Mouse (Mus musculus) thymus, adult 2 months (tissue): ENCODE data around the gene Heatr5a. TPM values are rescaled to one million over a fixed set of nuclear protein-coding genes. Genes with fewer than 3 reads are reported as not detected.

Experiments used
- DNase-seq: peaks from one replicate; pipeline ENCODE4 v3.0.0; 2021
- H3K27ac ChIP-seq: fragments of 200-500 bp; 2 replicates; pipeline ENCODE4 v1.5.1; 2012; ENCODE audit warnings: low read length, control low read depth; ENCODE audit not compliant: control insufficient read depth, insufficient read depth
- H3K27me3 ChIP-seq: fragments of 200-500 bp; 2 replicates; pipeline ENCODE4 v1.6.1; 2012; ENCODE audit warnings: mild to moderate bottlenecking, low read length, moderate library complexity, mixed read lengths; ENCODE audit not compliant: control insufficient read depth, insufficient read depth
- H3K36me3 ChIP-seq: fragments of 200-500 bp; 2 replicates; pipeline ENCODE4 v1.6.1; 2012; ENCODE audit warnings: mild to moderate bottlenecking, low read length, moderate library complexity; ENCODE audit not compliant: control insufficient read depth, insufficient read depth
- H3K4me1 ChIP-seq: fragments of 200-500 bp; replicated peaks from 2 replicates; pipeline ENCODE4 v1.6.1; 2012; ENCODE audit warnings: low read length; ENCODE audit not compliant: control insufficient read depth, insufficient read depth
- H3K4me3 ChIP-seq: fragments of 200-500 bp; 2 replicates; pipeline ENCODE4 v1.5.1; 2012; ENCODE audit warnings: mild to moderate bottlenecking, low read length, control low read depth, moderate library complexity; ENCODE audit not compliant: control insufficient read depth, insufficient read depth
- CTCF ChIP-seq: fragments of 200-500 bp; IDR thresholded peaks from 2 replicates; pipeline ENCODE4 v1.5.1; 2012; ENCODE audit warnings: mild to moderate bottlenecking, control low read depth, low read length, moderate library complexity, borderline replicate concordance; ENCODE audit not compliant: control insufficient read depth, poor library complexity, insufficient read depth; ENCODE audit errors: extremely low read depth
- POLR2A ChIP-seq: fragments of 200-500 bp; IDR thresholded peaks from 2 replicates; pipeline ENCODE4 v1.6.1; 2012; ENCODE audit warnings: mild to moderate bottlenecking, low read length, control low read depth, moderate library complexity; ENCODE audit not compliant: control insufficient read depth, poor library complexity, insufficient read depth; ENCODE audit errors: extremely low read depth
- WGBS: fragments of 180-500 bp; shearing (Covaris S2); methylation state at CpG from one replicate; pipeline ENCODE4 v1.1.7; 2018; 5-methylcytosine and 5-hydroxymethylcytosine counted together
- polyA plus RNA-seq: library from polyadenylated mRNA; depleted of rRNA; stranded (reverse); fragments of >200 nt; gene quantifications from 2 replicates; pipeline ENCODE4 v1.2.3, GENCODE M21; 2012; rRNA removed

The Heatr5a gene
- polyA plus RNA-seq = 38.6 and 39.9 TPM in 2 replicates

- peak; percentile 93 for DNase-seq
- WGBS = under 1% methylated on average over 53 of the region's 53 CpGs
- peak within 1 kb of the TSS; percentile 98 for H3K4me3 ChIP-seq
- H3K27ac ChIP-seq = 0 out of 2 replicates have a peak within 1 kb of the TSS, but pooled peaks have one; percentile 6
- H3K4me1 ChIP-seq = peaks cover 2% of the 10 kb centered on the region; the same call in 1 of the 2 replicates
- no peaks in the 10 kb centered on the region for H3K27me3 ChIP-seq
- no peaks in the 10 kb centered on the region for H3K36me3 ChIP-seq
- TF ChIP-seq POLR2A (peak; percentile 52; the same call in 1 of the 2 replicates), CTCF (no peak)
Observed at GRCm38 (mm10) chr12:51971070-51971664, at the start of gene Heatr5a. Gene Heatr5a (minus strand): TSS chr12:51971321.

- Histone ChIP-seq H3K27ac (no peak overlapping the region), H3K4me1 (no peaks in the 10 kb centered on the region), H3K36me3 (no peaks in the 10 kb centered on the region), H3K27me3 (no peaks in the 10 kb centered on the region), H3K4me3 (no peak overlapping the region)
- TF ChIP-seq POLR2A (no peak), CTCF (no peak)
- no peak for DNase-seq
- WGBS = 92% methylated on average over 7 of the region's 7 CpGs
Observed at GRCm38 (mm10) chr12:52014494-52015029, 43.4 kb upstream of the Heatr5a start.

- H3K27ac ChIP-seq = no peak overlapping the region
- TF ChIP-seq POLR2A (no peak), CTCF (no peak)
- no peak overlapping the region for H3K4me3 ChIP-seq
- 91% methylated on average over 11 of the region's 11 CpGs for WGBS
- H3K4me1 ChIP-seq = no peaks in the 10 kb centered on the region
- H3K27me3 ChIP-seq = no peaks in the 10 kb centered on the region
- no peaks in the 10 kb centered on the region for H3K36me3 ChIP-seq
- DNase-seq = no peak
Observed at GRCm38 (mm10) chr12:52014044-52014443, 42.9 kb upstream of the Heatr5a start.

- DNase-seq = no peak
- TF ChIP-seq CTCF (no peak), POLR2A (no peak)
- 67% methylated on average over 9 of the region's 9 CpGs for WGBS
- H3K27ac ChIP-seq = no peak overlapping the region
- no peaks in the 10 kb centered on the region for H3K4me1 ChIP-seq
- H3K36me3 ChIP-seq = no peaks in the 10 kb centered on the region
- no peak overlapping the region for H3K4me3 ChIP-seq
- H3K27me3 ChIP-seq = no peaks in the 10 kb centered on the region
Observed at GRCm38 (mm10) chr12:52013274-52013673, 42.2 kb upstream of the Heatr5a start.

GRCm38 (mm10) chr12:52012159-52012558 is 41.0 kb upstream of the Heatr5a start:
- Histone ChIP-seq H3K4me1 (no peaks in the 10 kb centered on the region), H3K27me3 (no peaks in the 10 kb centered on the region), H3K27ac (no peak overlapping the region), H3K36me3 (no peaks in the 10 kb centered on the region), H3K4me3 (no peak overlapping the region)
- 94% methylated on average over 8 of the region's 8 CpGs for WGBS
- no peak for DNase-seq
- TF ChIP-seq CTCF (no peak), POLR2A (no peak)

GRCm38 (mm10) chr12:52010630-52010961 is 39.5 kb upstream of the Heatr5a start:
- DNase-seq = no peak
- Histone ChIP-seq H3K4me3 (no peak overlapping the region), H3K36me3 (no peaks in the 10 kb centered on the region), H3K27me3 (no peaks in the 10 kb centered on the region), H3K4me1 (no peaks in the 10 kb centered on the region; the same call in 1 of the 2 replicates), H3K27ac (no peak overlapping the region)
- 60% methylated on average over 2 of the region's 2 CpGs for WGBS
- no peak for TF ChIP-seq CTCF
- no peak for TF ChIP-seq POLR2A
